Mouse (Mus musculus) stomach, postnatal 0 days (tissue): ENCODE results near the gene Rbm28.

Experiments used
- CTCF ChIP-seq: IDR thresholded peaks from 2 replicates; pipeline ENCODE4 v1.5.1; 2016; ENCODE audit warnings: antibody characterized with exemption, low read depth, mild to moderate bottlenecking, moderate library complexity
- EP300 ChIP-seq: optimal IDR thresholded peaks from 2 replicates; pipeline ENCODE3; 2016; ENCODE audit warnings: antibody characterized with exemption

DNA sequence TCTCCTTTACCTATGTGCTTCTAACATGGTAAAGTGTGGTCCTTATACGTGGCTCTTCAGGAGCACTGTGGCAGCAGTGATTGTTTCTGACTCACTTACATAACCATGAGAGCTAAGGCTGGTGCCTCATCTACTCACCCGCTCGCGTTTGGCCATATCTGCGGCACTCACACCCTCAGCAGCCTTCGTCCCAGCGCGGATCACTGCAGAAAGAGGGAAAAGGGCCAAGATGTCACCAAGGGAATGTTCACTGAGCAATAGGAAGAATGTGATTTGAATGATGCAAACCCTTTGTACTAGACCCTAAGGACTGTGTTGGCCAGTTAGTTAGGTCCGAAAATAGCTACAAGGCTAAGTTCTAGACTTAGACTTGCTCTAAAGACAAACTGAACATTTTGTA lies 27.4 kb downstream of the Rbm28 start:
- TF ChIP-seq CTCF, result no peak
- TF ChIP-seq EP300, result no peak
